Mouse (Mus musculus): ENCODE results near the gene Coro1a.
A peak's percentile ranks its signal among the peaks of the same experiment; 100 is the strongest.
"Not testable (repeated sequence)": the region's sequence is repeated elsewhere in the genome, so short reads cannot be mapped to it uniquely, and the experiment has no call there.

The Coro1a gene

GRCm38 (mm10) chr7:126704121-126704980 lies 3.2 kb downstream of the Coro1a start:
- peak; percentile 57 for DNase-seq (ENCODE audit: low read depth)

- no peak for DNase-seq (ENCODE audit: low read depth)
These were observed 3.9 kb downstream of the Coro1a start for GRCm38 (mm10) chr7:126703757-126704077.

- no peak for DNase-seq (ENCODE audit: low read depth)
These were observed 4.5 kb downstream of the Coro1a start for GRCm38 (mm10) chr7:126702861-126703756.

GRCm38 (mm10) chr7:126702358-126702757 lies 5.2 kb downstream of the Coro1a start:
- DNase-seq (ENCODE audit: low read depth): no peak

GRCm38 (mm10) chr7:126701559-126702357 lies 5.8 kb downstream of the Coro1a start:
- no peak for DNase-seq (ENCODE audit: low read depth)

GRCm38 (mm10) chr7:126701070-126701469 lies 6.5 kb downstream of the Coro1a start:
- DNase-seq (ENCODE audit: low read depth): peak; percentile 91

- no peak for DNase-seq (ENCODE audit: low read depth)
These were observed 7.2 kb downstream of the Coro1a start for GRCm38 (mm10) chr7:126700063-126701015.

- no peak for DNase-seq (ENCODE audit: low read depth)
These were observed 9.7 kb downstream of the Coro1a start for GRCm38 (mm10) chr7:126697838-126698237.

- DNase-seq (ENCODE audit: low read depth): no peak
These were observed 10.7 kb downstream of the Coro1a start for GRCm38 (mm10) chr7:126696886-126697285.

GRCm38 (mm10) chr7:126696303-126696702 lies 11.3 kb downstream of the Coro1a start:
- DNase-seq (ENCODE audit: low read depth): no peak

- peak; percentile 95 for DNase-seq (ENCODE audit: low read depth)
These were observed 11.9 kb downstream of the Coro1a start, which contains the start of gene Slx1b for GRCm38 (mm10) chr7:126695631-126696207. Gene Slx1b (minus strand): TSS chr7:126695784.

GRCm38 (mm10) chr7:126695210-126695611 lies 12.4 kb downstream of the Coro1a start, which contains the start of gene Bola2:
Gene Bola2 (plus strand): TSS chr7:126695401.
- DNase-seq (ENCODE audit: low read depth): peak; percentile 68

- no peak for DNase-seq (ENCODE audit: low read depth)
These were observed 13.0 kb downstream of the Coro1a start for GRCm38 (mm10) chr7:126694441-126695051.

- DNase-seq (ENCODE audit: low read depth): no peak
These were observed 13.8 kb downstream of the Coro1a start for GRCm38 (mm10) chr7:126693781-126694180.

GRCm38 (mm10) chr7:126693256-126693655 lies 14.3 kb downstream of the Coro1a start:
- peak; percentile 85 for DNase-seq (ENCODE audit: low read depth)

- DNase-seq (ENCODE audit: low read depth): no peak
These were observed 15.2 kb downstream of the Coro1a start for GRCm38 (mm10) chr7:126692426-126692825.

- no peak for DNase-seq (ENCODE audit: low read depth)
These were observed 15.9 kb downstream of the Coro1a start for GRCm38 (mm10) chr7:126691676-126692075.

- no peak for DNase-seq (ENCODE audit: low read depth)
These were observed 16.9 kb downstream of the Coro1a start for GRCm38 (mm10) chr7:126690737-126691136.

GRCm38 (mm10) chr7:126689021-126689420 lies 18.6 kb downstream of the Coro1a start:
- DNase-seq (ENCODE audit: low read depth): no peak

- DNase-seq (ENCODE audit: low read depth): not testable (repeated sequence)
These were observed 19.4 kb downstream of the Coro1a start for GRCm38 (mm10) chr7:126688156-126688555.

Data from c-Kit-positive CD71-positive TER-119-negative erythroid progenitor cells, embryonic 14.5 days (primary cell).